Mouse (Mus musculus) brain, embryonic 14.5 days (tissue): ENCODE data around the gene Stxbp4. TPM values are rescaled to one million over a fixed set of nuclear protein-coding genes. Genes with fewer than 3 reads are reported as not detected.

Experiments
- DNase-seq: peaks from one replicate; pipeline ENCODE4 v3.0.0-alpha.2; 2011; ENCODE audit warnings: low read depth
- CTCF ChIP-seq: fragments of 200-500 bp; IDR thresholded peaks from 2 replicates; pipeline ENCODE4 v1.5.1; 2012; ENCODE audit warnings: inconsistent platforms, mild to moderate bottlenecking, moderate library complexity, borderline replicate concordance; ENCODE audit not compliant: insufficient read depth, insufficient read length; ENCODE audit errors: extremely low read depth
- POLR2A ChIP-seq: fragments of 200-500 bp; IDR thresholded peaks from 2 replicates; pipeline ENCODE4 v1.6.1; 2012; ENCODE audit warnings: mild to moderate bottlenecking, inconsistent platforms, borderline replicate concordance; ENCODE audit not compliant: poor library complexity, insufficient read depth, insufficient read length, severe bottlenecking; ENCODE audit errors: extremely low read depth
- polyA plus RNA-seq: library from polyadenylated mRNA; depleted of rRNA; stranded (reverse); fragments of >200 nt; gene quantifications from 2 replicates; pipeline ENCODE4 v1.2.3, GENCODE M21; 2012

Stxbp4 gene
- polyA plus RNA-seq, 1 experiment, result 12.3 TPM

DNA sequence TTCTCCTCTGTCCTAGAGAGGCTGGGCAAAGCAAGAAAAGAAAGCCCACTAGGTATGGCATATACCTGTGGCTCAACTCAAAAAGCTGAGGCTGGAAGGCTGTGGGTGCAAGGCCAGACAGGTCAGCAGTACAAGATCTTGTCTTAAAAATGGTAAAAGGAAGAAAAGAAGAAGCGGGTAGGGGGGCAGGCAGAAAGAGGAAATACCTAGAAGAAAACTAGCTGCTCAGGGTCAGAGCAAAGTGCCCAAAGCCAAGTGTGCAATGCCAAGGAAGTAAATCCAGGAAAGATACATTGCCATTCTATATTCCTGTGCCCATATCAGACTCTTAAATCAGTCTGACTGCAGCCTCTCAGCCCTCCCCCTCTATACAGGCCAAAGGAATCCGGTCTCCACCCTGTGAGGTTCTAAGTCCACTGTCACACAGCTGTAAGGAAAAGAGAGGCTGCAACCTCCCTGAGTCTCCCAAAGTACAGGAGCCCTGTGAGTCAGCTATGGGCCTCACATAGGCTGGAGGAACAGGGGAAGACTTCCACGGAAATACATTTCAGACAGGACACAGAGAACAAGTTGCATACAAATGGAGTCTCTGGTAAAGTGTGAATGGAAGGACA, 28.4 kb upstream of the Stxbp4 start:
- DNase-seq, result no peak
- TF ChIP-seq POLR2A (no peak), CTCF (no peak)

DNA sequence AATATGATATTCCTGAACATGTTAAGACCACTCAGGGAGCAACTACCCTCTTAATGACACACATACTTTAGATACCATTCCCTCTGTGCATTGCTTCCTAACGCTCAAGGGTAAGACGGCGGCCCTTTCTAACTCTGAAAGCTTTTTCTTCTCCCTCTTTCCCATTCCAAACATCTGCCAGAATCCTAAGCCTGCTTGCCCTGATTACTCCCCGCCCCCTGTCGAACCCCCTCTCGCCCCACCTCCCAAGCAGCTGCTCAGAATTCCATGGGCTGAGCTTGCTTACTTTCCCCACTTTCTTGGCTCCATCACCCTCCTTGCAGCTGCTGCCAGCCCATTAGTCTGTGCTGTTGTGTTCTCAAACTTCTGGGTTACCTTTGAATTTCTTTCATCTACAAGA, 27.3 kb upstream of the Stxbp4 start:
- TF ChIP-seq CTCF (no peak), POLR2A (no peak)
- DNase-seq, result peak; percentile 87

DNA sequence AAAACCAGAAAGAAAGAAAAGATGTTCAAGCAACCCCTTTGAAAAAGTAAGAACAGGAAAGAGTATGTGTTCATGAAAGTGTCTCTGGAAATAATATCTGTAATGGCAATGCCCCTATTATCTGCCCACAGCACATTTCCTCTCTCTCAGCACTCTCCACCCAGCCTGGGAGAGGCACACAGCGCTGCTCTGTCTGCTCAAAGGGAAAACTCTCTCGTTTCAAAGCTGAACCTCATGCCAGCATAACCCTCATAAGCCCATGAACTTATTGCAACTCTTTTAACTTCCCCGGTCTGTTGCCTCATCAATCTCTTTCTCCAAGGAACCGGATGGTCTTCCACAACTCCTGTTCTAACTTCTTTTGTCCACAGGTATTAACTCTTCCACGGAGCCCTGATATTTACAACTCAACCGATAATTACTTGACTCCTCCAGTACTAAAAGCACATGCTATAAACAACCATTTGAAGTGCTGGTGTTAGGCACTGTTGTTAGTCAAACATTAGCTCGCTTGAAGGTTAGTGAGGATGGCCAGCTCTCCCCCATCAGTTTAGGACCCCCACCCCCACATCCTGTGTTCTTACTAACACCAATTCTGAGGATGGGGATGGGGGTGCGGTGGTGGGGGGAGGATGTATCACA, 26.6 kb upstream of the Stxbp4 start:
- no peak for TF ChIP-seq POLR2A
- TF ChIP-seq CTCF, result no peak
- peak; percentile 53 for DNase-seq

DNA sequence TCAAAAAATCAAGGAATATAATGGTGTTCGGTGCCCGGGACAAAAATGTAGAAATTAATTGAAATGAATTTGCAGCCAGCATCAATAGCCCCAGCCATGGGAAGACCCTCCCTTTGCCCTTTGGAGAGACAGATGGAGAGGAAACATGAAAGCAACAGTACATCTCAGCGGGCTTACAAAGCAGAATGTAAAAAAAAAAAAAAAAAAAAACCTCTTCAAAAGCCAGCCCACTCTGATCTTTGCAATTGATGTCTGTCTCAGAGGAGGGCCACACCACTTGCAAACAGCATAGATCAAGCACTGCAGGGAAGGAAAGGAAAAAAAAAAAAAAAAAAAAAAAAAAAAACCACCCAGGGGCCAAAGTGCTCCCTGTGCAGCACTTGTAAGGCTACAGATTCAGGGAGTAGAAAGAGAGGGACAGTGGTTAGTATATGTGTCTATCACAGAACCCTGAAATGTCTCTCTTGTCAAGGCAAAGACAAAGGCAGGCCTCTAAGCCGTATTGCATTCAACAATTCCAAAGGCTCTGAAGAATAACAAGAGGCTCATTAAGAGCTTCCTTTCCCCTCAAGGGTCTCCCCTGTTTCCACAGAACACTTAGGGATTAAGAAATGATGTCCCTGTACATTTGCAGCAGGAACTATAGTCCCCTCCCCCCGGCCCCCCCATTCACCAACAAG, 25.9 kb upstream of the Stxbp4 start:
- peak; percentile 81 for DNase-seq
- TF ChIP-seq POLR2A, result no peak
- TF ChIP-seq CTCF, result no peak

GRCm38 (mm10) chr11:90663052-90663451, 25.2 kb upstream of the Stxbp4 start:
- no peak for TF ChIP-seq CTCF
- TF ChIP-seq POLR2A, result no peak

DNA sequence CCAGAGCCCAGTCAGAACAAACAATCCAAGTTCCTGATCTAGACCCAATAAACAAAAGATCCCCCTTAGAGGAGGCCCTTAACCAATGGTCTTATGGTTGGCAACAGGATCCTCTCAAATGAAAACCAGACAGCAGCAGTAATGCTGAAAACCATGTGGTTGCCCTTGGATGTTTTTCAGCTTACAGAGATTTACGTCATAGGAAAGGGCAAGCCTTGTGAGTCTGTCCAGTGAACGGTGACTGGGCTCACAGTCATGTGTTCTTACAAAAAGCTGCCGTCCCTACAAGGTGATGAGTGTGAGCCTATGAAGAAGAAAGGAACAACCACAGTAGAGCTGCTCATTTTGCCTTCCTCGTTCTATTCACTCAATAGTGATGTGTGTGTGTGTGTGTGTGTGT, 22.8 kb upstream of the Stxbp4 start:
- TF ChIP-seq CTCF (no peak), POLR2A (no peak)
- DNase-seq, result no peak

More at GRCm38 (mm10) chr11:90663052-90663451, 25.2 kb upstream of the Stxbp4 start:
- DNase-seq, result no peak

GRCm38 (mm10) chr11:90657527-90657926, 19.6 kb upstream of the Stxbp4 start:
- no peak for DNase-seq
- TF ChIP-seq CTCF (no peak), POLR2A (no peak)

GRCm38 (mm10) chr11:90652603-90653002, 14.7 kb upstream of the Stxbp4 start:
- TF ChIP-seq POLR2A (no peak), CTCF (no peak)
- DNase-seq, result no peak

DNA sequence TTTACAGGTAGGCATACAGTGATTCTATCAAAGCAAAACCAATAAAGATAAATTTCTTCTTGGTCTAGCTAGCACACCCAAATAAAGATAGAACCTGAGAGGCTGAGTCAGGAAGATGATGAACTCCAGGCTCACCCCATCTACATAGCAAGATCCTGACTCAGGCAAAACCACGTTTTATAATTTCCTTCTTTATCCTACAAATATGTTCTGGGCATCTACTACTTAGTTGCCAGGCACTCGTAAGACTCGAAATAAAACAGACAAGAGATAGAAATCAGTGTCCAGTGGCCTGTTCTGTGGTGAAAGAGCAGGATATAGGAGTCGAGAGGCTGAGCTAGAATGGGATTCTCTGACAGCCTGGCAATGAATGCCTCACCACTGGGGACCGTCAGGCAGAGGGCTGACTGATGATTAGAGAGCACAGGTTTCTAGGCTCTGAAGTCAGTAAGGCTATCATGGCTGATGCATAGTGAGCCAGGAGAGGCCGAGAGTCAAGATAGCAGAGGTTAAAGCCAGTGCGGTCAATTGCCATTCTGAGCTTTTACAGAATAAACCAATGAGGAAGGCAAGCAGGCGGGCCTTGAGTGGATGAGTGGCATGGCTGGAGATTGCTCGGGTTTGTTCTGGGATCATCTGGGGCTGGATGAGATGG, 12.5 kb upstream of the Stxbp4 start:
- no peak for TF ChIP-seq POLR2A
- no peak for TF ChIP-seq CTCF
- no peak for DNase-seq

- TF ChIP-seq POLR2A (no peak), CTCF (no peak)
- DNase-seq, result peak; percentile 37
Measured at GRCm38 (mm10) chr11:90649777-90650176, 11.9 kb upstream of the Stxbp4 start.

DNA sequence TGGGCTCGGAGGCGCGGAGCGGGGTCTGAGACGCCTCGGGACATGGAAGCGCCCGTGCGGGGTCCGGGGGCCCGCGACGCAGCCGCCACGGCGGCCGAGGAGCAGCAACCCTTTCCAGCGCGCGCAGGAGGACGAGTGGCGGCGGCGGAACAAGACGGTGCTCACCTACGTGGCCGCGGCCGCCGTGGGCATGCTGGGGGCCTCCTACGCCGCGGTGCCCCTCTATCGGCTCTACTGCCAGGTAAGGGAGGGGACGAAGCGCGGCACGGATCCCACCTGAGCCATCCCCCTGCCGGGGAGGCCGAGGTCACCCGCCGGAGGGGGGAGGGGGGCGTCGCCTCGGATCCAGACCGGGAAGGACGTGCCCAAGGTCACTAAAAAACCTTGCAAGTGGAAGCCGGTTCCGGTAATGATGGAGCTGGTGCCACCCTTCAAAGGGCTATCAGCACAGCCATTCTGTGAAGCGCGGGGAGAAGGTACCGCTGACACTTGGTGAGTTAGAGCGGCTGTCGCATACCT, 487 bp upstream of the Stxbp4 start:
- peak; percentile 62 for DNase-seq

DNA sequence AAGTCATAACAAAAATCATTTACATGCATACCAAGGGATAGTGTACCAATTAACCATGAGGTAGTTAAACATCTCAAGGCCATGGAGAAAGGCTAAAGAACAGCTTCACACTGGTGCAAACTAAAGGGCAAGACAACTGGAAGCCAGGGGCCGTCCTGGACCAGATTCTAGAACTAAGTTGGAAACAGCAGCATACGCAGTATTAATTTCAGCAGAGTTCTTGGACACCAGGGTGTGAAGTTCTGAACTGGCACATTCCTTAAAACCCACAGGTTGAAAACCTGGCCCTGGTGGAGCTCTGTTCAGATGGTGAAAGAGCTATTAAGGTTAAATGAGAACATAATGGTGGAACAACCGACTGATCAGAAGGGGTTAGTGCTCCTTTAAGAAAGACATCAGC, 3.2 kb downstream of the Stxbp4 start:
- TF ChIP-seq POLR2A, result no peak
- no peak for TF ChIP-seq CTCF

More for the DNA sequence above, 487 bp upstream of the Stxbp4 start:
- TF ChIP-seq CTCF, result no peak
- no peak for TF ChIP-seq POLR2A

GRCm38 (mm10) chr11:90632480-90632879, 5.4 kb downstream of the Stxbp4 start:
- TF ChIP-seq CTCF, result no peak
- no peak for TF ChIP-seq POLR2A
- no peak for DNase-seq

More for the DNA sequence above, 3.2 kb downstream of the Stxbp4 start:
- DNase-seq, result no peak
